10 mouse cellular contexts compared by ENCODE assay signal in the genomic region with DNA sequence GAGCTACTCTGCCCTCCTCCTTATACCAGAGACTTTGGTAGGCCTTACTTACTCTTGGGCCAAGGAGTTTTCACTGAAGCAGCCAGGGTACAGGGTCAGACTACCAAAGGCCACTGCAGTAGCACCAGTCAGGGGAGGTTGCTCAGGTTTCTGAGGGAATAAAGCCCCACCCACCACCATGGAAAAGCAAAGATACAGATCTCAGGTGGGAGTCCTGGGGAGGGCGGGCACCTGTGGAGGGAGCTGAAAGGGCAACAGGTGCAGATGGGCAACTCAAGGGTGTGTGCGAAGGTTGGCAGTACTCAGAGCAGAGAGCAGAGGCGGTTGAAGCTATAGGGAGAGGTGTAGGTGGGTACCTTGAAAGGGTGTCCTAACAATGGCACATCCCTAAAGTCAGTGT. TPM values are rescaled to one million over a fixed set of nuclear protein-coding genes. Genes with fewer than 3 reads are reported as not detected.
DNase-seq lines count a peak whose midpoint lies in the region; ATAC-seq lines count a peak whose summit lies in the region.
"Had no signal": no experiment of that assay in that cellular context is flagged by ENCODE, and none has a peak within 500 bp of the region (broad histone marks: within the 10 kb centered on the region; RNA-seq: fewer than 3 reads in every experiment).

No protein-coding gene starts in this region.

- WGBS in heart, embryonic 13.5 days, result 87% methylated on average over 3 of the region's 3 CpGs
- WGBS in embryonic facial prominence, embryonic 14.5 days, result 96% methylated on average over 3 of the region's 3 CpGs
- 89% methylated on average over 3 of the region's 3 CpGs for WGBS in limb, embryonic 13.5 days

- no peak for ATAC-seq in heart, embryonic 13.5 days (ENCODE audit: extremely low read depth, insufficient number of reproducible peaks, low FRiP score, low TSS enrichment)
- ATAC-seq in megakaryocyte, adult 5-6 weeks (ENCODE audit: poor library complexity, severe bottlenecking), result no peak
- ATAC-seq in embryonic facial prominence, embryonic 14.5 days (ENCODE audit: low read depth), result no peak
- no peak for ATAC-seq in limb, embryonic 13.5 days (ENCODE audit: low FRiP score, low read depth)

- DNase-seq in heart, postnatal 14 days, result no peak
- DNase-seq in embryonic facial prominence, embryonic 14.5 days (ENCODE audit: low spot score), result no peak
- no peak for DNase-seq in ovary, postnatal 36 days (ENCODE audit: low spot score)
- DNase-seq: cerebellum, adult 11 months; heart, adult 2 months; kidney, adult 8-10 months had no signal

- H3K9me3 ChIP-seq in heart, embryonic 13.5 days, result no peaks in the 10 kb centered on the region; the same call in 1 of the 2 replicates
- H3K9me3 ChIP-seq in megakaryocyte, embryonic 14.5 days, result no peaks in the 10 kb centered on the region
- no peaks in the 10 kb centered on the region for H3K9me3 ChIP-seq in embryonic facial prominence, embryonic 14.5 days (ENCODE audit: control insufficient read depth, low read length)
- H3K9me3 ChIP-seq in limb, embryonic 13.5 days, result no peaks in the 10 kb centered on the region; the same call in 1 of the 2 replicates

- H3K9ac ChIP-seq in heart, embryonic 13.5 days, result peak overlapping the region; percentile 89; the same call in 1 of the 2 replicates
- H3K9ac ChIP-seq in embryonic facial prominence, embryonic 14.5 days (ENCODE audit: low read depth, low read length), result 0 out of 2 replicates have a peak overlapping the region, but pooled peaks have one; percentile 69
- H3K9ac ChIP-seq in limb, embryonic 13.5 days, result no peak overlapping the region

- intact Hi-C loops in heart, postnatal 14 days (cut with DNase I), result no loop called here

- H3K27ac ChIP-seq in heart, embryonic 13.5 days (replicated peaks), result no peak overlapping the region
- H3K27ac ChIP-seq in embryonic facial prominence, embryonic 14.5 days (replicated peaks; ENCODE audit: low read depth, low read length), result no peak overlapping the region
- H3K27ac ChIP-seq in limb, embryonic 13.5 days, result no peak overlapping the region
- H3K27ac ChIP-seq: heart, adult 2 months had no signal

- peaks cover 15% of the 10 kb centered on the region for H3K36me3 ChIP-seq in heart, embryonic 13.5 days
- H3K36me3 ChIP-seq in megakaryocyte, embryonic 14.5 days (replicated peaks; ENCODE audit: low read length), result peaks cover 16% of the 10 kb centered on the region
- H3K36me3 ChIP-seq in embryonic facial prominence, embryonic 14.5 days (ENCODE audit: control insufficient read depth, insufficient read depth, low read length), result peaks cover 4% of the 10 kb centered on the region; the same call in 1 of the 2 replicates
- peaks cover 12% of the 10 kb centered on the region for H3K36me3 ChIP-seq in limb, embryonic 13.5 days

- H3K4me2 ChIP-seq in heart, embryonic 13.5 days, result peak overlapping the region; percentile 94; the same call in 1 of the 2 replicates
- H3K4me2 ChIP-seq in embryonic facial prominence, embryonic 14.5 days (ENCODE audit: low read depth, low read length), result no peak overlapping the region
- peak overlapping the region; percentile 90 for H3K4me2 ChIP-seq in limb, embryonic 13.5 days (replicated peaks)

- H3K4me1 ChIP-seq in heart, embryonic 13.5 days, result peaks cover 21% of the 10 kb centered on the region
- H3K4me1 ChIP-seq in megakaryocyte, embryonic 14.5 days, result peaks cover 47% of the 10 kb centered on the region
- H3K4me1 ChIP-seq in embryonic facial prominence, embryonic 14.5 days (ENCODE audit: control insufficient read depth, insufficient read depth, low read length), result peaks cover 8% of the 10 kb centered on the region
- H3K4me1 ChIP-seq in limb, embryonic 13.5 days, result peaks cover 22% of the 10 kb centered on the region

- H3K27me3 ChIP-seq in heart, embryonic 13.5 days (replicated peaks), result peaks cover 7% of the 10 kb centered on the region; the same call in 1 of the 2 replicates
- peaks cover 9% of the 10 kb centered on the region for H3K27me3 ChIP-seq in megakaryocyte, embryonic 14.5 days (replicated peaks)
- no peaks in the 10 kb centered on the region for H3K27me3 ChIP-seq in embryonic facial prominence, embryonic 14.5 days (replicated peaks; ENCODE audit: control insufficient read depth, insufficient read depth, low read length)
- H3K27me3 ChIP-seq in limb, embryonic 13.5 days, result no peaks in the 10 kb centered on the region

- no peak overlapping the region for H3K4me3 ChIP-seq in heart, embryonic 13.5 days
- peak overlapping the region; percentile 14 for H3K4me3 ChIP-seq in megakaryocyte, embryonic 14.5 days (replicated peaks)
- H3K4me3 ChIP-seq in embryonic facial prominence, embryonic 14.5 days (ENCODE audit: low read depth, low read length), result no peak overlapping the region
- H3K4me3 ChIP-seq in limb, embryonic 13.5 days, result no peak overlapping the region
- H3K4me3 ChIP-seq: heart, adult 2 months had no signal

RNA-seq across cellular contexts. Expression of a gene that starts 1.5 kb away (rescaled TPM):
- 291 and 314 TPM in 2 replicates for polyA plus RNA-seq in heart, embryonic 13.5 days (2015; fragmentation: Nextera tagmentation; extraction: Ambion mirVana)
- 10 to 100 TPM; 65.7 to 69.2 TPM for total RNA-seq in heart, postnatal 14 days (2021)
- 151 and 161 TPM in 2 replicates for polyA plus RNA-seq in megakaryocyte, embryonic 14.5 days (2012; ENCODE audit: insufficient read depth, low replicate concordance)
- 137 and 143 TPM in 2 replicates for total RNA-seq in megakaryocyte, adult 5-6 weeks (2015)
- total RNA-seq in megakaryocyte, adult 5-6 weeks (2017), result 100 and 102 TPM in 2 replicates
- 332 and 343 TPM in 2 replicates for polyA plus RNA-seq in embryonic facial prominence, embryonic 14.5 days (2014; fragmentation: Nextera tagmentation; extraction: Ambion mirVana)
- polyA plus RNA-seq in limb, embryonic 13.5 days (2015; fragmentation: Nextera tagmentation; extraction: Ambion mirVana), result 356 and 364 TPM in 2 replicates

RNA-seq across cellular contexts. Expression of a gene that starts 23.1 kb away (rescaled TPM):
- 67.0 and 69.5 TPM in 2 replicates for polyA plus RNA-seq in heart, embryonic 13.5 days (2015; fragmentation: Nextera tagmentation; extraction: Ambion mirVana)
- 100 to 1,000 TPM; 367 to 392 TPM for total RNA-seq in heart, postnatal 14 days (2021)
- 11.2 and 33.2 TPM in 2 replicates for polyA plus RNA-seq in megakaryocyte, embryonic 14.5 days (2012; ENCODE audit: insufficient read depth, low replicate concordance)
- total RNA-seq in megakaryocyte, adult 5-6 weeks (2015), result 26.9 and 31.8 TPM in 2 replicates
- total RNA-seq in megakaryocyte, adult 5-6 weeks (2017), result 29.8 and 32.2 TPM in 2 replicates
- 30.5 and 32.6 TPM in 2 replicates for polyA plus RNA-seq in embryonic facial prominence, embryonic 14.5 days (2014; fragmentation: Nextera tagmentation; extraction: Ambion mirVana)
- polyA plus RNA-seq in limb, embryonic 13.5 days (2015; fragmentation: Nextera tagmentation; extraction: Ambion mirVana), result 50.5 and 57.0 TPM in 2 replicates

RNA-seq across cellular contexts. Expression of a gene that starts 52.8 kb away (rescaled TPM):
- polyA plus RNA-seq in heart, embryonic 13.5 days (2015; fragmentation: Nextera tagmentation; extraction: Ambion mirVana), result 0.76 and 0.79 TPM in 2 replicates
- under 1 TPM; 0.12 TPM for total RNA-seq in heart, postnatal 14 days (2021)
- polyA plus RNA-seq in megakaryocyte, embryonic 14.5 days (2012; ENCODE audit: insufficient read depth, low replicate concordance), result 1.4 and 1.7 TPM in 2 replicates
- 0.13 and 0.25 TPM in 2 replicates for total RNA-seq in megakaryocyte, adult 5-6 weeks (2015)
- total RNA-seq in megakaryocyte, adult 5-6 weeks (2017), result 0.12 and 0.59 TPM in 2 replicates
- polyA plus RNA-seq in embryonic facial prominence, embryonic 14.5 days (2014; fragmentation: Nextera tagmentation; extraction: Ambion mirVana), result 0.71 and 1.6 TPM in 2 replicates
- 1.2 and 1.4 TPM in 2 replicates for polyA plus RNA-seq in limb, embryonic 13.5 days (2015; fragmentation: Nextera tagmentation; extraction: Ambion mirVana)

RNA-seq across cellular contexts. Expression of a gene that starts 52.8 kb away (rescaled TPM):
- polyA plus RNA-seq in heart, embryonic 13.5 days (2015; fragmentation: Nextera tagmentation; extraction: Ambion mirVana), result 0.31 and 0.37 TPM in 2 replicates
- under 1 TPM; 0.07 to 0.50 TPM for total RNA-seq in heart, postnatal 14 days (2021)
- polyA plus RNA-seq in megakaryocyte, embryonic 14.5 days (2012; ENCODE audit: insufficient read depth, low replicate concordance), result 11.4 and 15.9 TPM in 2 replicates
- 1.5 and 2.4 TPM in 2 replicates for total RNA-seq in megakaryocyte, adult 5-6 weeks (2015)
- 1.2 and 1.3 TPM in 2 replicates for total RNA-seq in megakaryocyte, adult 5-6 weeks (2017)
- polyA plus RNA-seq in embryonic facial prominence, embryonic 14.5 days (2014; fragmentation: Nextera tagmentation; extraction: Ambion mirVana), result 0.35 and 0.85 TPM in 2 replicates
- polyA plus RNA-seq in limb, embryonic 13.5 days (2015; fragmentation: Nextera tagmentation; extraction: Ambion mirVana), result 0.85 and 0.87 TPM in 2 replicates
- total RNA-seq: heart, adult 2 months had no signal
